Mouse (Mus musculus): ENCODE data around the gene 4933415A04Rik. TPM values are rescaled to one million over a fixed set of nuclear protein-coding genes. Genes with fewer than 3 reads are reported as not detected.

Gene 4933415A04Rik
- total and polyA plus RNA-seq, 3 experiments: not detected

DNA sequence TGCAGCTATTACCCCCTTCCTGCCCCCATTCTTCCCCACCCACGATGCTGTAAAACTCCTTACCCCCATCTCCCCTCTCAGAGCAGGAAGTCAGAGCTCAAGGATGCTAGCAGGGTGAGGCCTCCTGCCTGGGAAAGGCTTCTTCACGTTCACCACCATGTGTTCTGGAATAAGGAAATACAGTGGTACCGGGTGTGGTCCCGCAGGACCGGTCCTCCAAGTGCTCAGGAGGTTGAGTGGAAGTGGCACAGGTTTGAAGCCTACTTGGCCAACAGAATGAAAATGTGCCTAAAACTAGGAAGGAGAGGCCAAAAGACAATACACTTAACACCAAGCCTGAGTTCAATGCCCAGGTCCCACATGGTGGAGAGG lies 23.8 kb downstream of the 4933415A04Rik start (continued):
- no peak for TF ChIP-seq CHD2 (IDR thresholded peaks at IDR 0.05; ENCODE audit: low read length)
- TF ChIP-seq GABPA (IDR thresholded peaks at IDR 0.05; ENCODE audit: low read depth, low read length): no peak

DNA sequence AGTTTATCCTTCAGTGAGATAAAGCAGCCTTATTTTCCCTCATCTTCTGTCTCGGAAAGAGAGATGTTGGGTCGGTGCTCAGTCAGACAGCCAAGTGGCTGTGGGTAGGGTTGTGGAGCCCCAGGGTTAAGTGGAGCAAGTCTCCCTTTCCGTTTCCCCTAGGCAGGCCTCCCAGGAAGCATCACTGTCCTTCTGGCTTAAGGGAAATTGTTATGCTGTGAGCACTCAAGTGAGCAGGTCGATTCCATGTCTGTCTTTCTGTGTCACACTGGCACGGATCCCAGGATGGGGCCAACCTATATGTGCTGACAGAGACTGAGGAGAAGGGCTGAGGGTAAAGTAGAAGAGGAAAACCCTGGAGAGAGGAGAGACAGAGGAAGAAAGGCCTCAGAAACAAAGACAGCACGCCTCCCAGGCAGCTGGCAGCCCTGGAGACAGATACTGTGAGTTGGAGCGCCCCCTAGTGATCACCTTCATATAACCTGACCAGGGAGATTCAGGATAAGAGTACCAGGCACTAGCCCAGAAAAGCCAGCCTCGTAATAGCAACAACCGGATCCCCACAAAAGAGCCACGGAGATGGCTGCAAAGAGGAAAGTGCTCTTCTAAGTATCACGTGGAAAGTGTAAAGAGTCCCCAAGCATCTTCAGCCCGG lies 26.1 kb downstream of the 4933415A04Rik start:
- Histone ChIP-seq H3K9ac (ENCODE audit: control insufficient read depth, low read depth, low read length, poor library complexity, severe bottlenecking) (no peak overlapping the region), H3K79me2 (ENCODE audit: control insufficient read depth, insufficient read depth, low read length, poor library complexity) (no peaks in the 10 kb centered on the region), H3K4me3 (ENCODE audit: control insufficient read depth in 1 of 2, insufficient read depth in 1 of 2, low read depth in 2 of 2, low read length in 2 of 2) (no peak overlapping the region), H3K27me3 (ENCODE audit: control insufficient read depth in 1 of 2, insufficient read depth in 2 of 2, low read length in 2 of 2) (no peaks in the 10 kb centered on the region), H3K27ac (ENCODE audit: control insufficient read depth, low read depth, low read length) (no peak overlapping the region), H3K4me1 (ENCODE audit: control insufficient read depth in 1 of 2, insufficient read depth in 2 of 2, low read length in 2 of 2) (no peaks in the 10 kb centered on the region), H3K9me3 (replicated peaks; ENCODE audit: insufficient read depth, low read length) (no peaks in the 10 kb centered on the region), H3K36me3 (ENCODE audit: control insufficient read depth in 1 of 2, insufficient read depth in 2 of 2, low read length in 2 of 2) (no peaks in the 10 kb centered on the region)
- DNase-seq (ENCODE audit: low read depth, low spot score): peak; percentile 49
- TF ChIP-seq KAT2A (conservative IDR thresholded peaks at IDR 0.05; ENCODE audit: low read depth, low read length) (no peak), EP300 (IDR thresholded peaks at IDR 0.05; ENCODE audit: low read depth in 1 of 2, low read length in 2 of 2) (no peak), MAX (IDR thresholded peaks at IDR 0.05; ENCODE audit: low read length) (no peak), SMC3 (IDR thresholded peaks at IDR 0.05; ENCODE audit: low read depth, low read length) (peak; percentile 31), MXI1 (IDR thresholded peaks at IDR 0.05; ENCODE audit: low read depth, low read length) (no peak), ZC3H11A (IDR thresholded peaks at IDR 0.05; ENCODE audit: low read depth, low read length) (0 out of 2 replicates have a peak, but pooled peaks have one; percentile 6), TCF12 (IDR thresholded peaks at IDR 0.05; ENCODE audit: low read depth, low read length) (no peak), RAD21 (IDR thresholded peaks at IDR 0.05; ENCODE audit: low read depth, low read length) (peak; percentile 37), CTCF (IDR thresholded peaks at IDR 0.05 in 2 of 3, conservative IDR thresholded peaks at IDR 0.05 in 1 of 3; ENCODE audit: control insufficient read depth in 1 of 3, insufficient read depth in 1 of 3, low read depth in 2 of 3, low read length in 3 of 3, poor library complexity in 1 of 3, severe bottlenecking in 1 of 3) (peak; percentile 67 to 79 (median 76)), CHD2 (IDR thresholded peaks at IDR 0.05; ENCODE audit: low read length) (no peak)

- TF ChIP-seq MEF2A (IDR thresholded peaks at IDR 0.05; ENCODE audit: extremely low read depth, insufficient replicate concordance, low read depth, low read length, poor library complexity, severe bottlenecking) (no peak), USF1 (IDR thresholded peaks at IDR 0.05; ENCODE audit: low read depth, low read length) (no peak), ZMIZ1 (IDR thresholded peaks at IDR 0.05; ENCODE audit: low read depth, low read length) (no peak), NRF1 (IDR thresholded peaks at IDR 0.05; ENCODE audit: insufficient read depth, low read depth, low read length, poor library complexity, severe bottlenecking) (no peak), CHD2 (IDR thresholded peaks at IDR 0.05; ENCODE audit: low read length) (no peak), USF2 (IDR thresholded peaks at IDR 0.05; ENCODE audit: borderline replicate concordance in 1 of 2, insufficient read depth in 1 of 2, low read depth in 1 of 2, low read length in 2 of 2) (no peak), MAX (IDR thresholded peaks at IDR 0.05; ENCODE audit: low read length) (no peak), KAT2A (conservative IDR thresholded peaks at IDR 0.05; ENCODE audit: low read depth, low read length) (no peak), NELFE (IDR thresholded peaks at IDR 0.05; ENCODE audit: low read depth, low read length) (no peak), MXI1 (IDR thresholded peaks at IDR 0.05; ENCODE audit: low read depth, low read length) (no peak), MAFK (IDR thresholded peaks at IDR 0.05; ENCODE audit: borderline replicate concordance, low read depth, low read length) (no peak), POLR2AphosphoS5 (IDR thresholded peaks at IDR 0.05; ENCODE audit: borderline replicate concordance, low read depth, low read length) (no peak), MYC (IDR thresholded peaks at IDR 0.05; ENCODE audit: low read depth, low read length) (no peak)
- Histone ChIP-seq H3K9me3 (replicated peaks; ENCODE audit: insufficient read depth, low read length) (no peaks in the 10 kb centered on the region), H3K9ac (ENCODE audit: control insufficient read depth, low read depth, low read length, poor library complexity, severe bottlenecking) (no peak overlapping the region), H3K4me1 (ENCODE audit: control insufficient read depth in 1 of 2, insufficient read depth in 2 of 2, low read length in 2 of 2) (no peaks in the 10 kb centered on the region), H3K79me2 (ENCODE audit: control insufficient read depth, insufficient read depth, low read length, poor library complexity) (no peaks in the 10 kb centered on the region), H3K27ac (ENCODE audit: control insufficient read depth, low read depth, low read length) (no peak overlapping the region), H3K36me3 (ENCODE audit: control insufficient read depth in 1 of 2, insufficient read depth in 2 of 2, low read length in 2 of 2) (no peaks in the 10 kb centered on the region), H3K4me3 (ENCODE audit: control insufficient read depth in 1 of 2, insufficient read depth in 1 of 2, low read depth in 2 of 2, low read length in 2 of 2) (no peak overlapping the region), H3K27me3 (ENCODE audit: control insufficient read depth in 1 of 2, insufficient read depth in 2 of 2, low read length in 2 of 2) (no peaks in the 10 kb centered on the region)
- no peak for DNase-seq (ENCODE audit: low read depth, low spot score)
These were observed 31.1 kb downstream of the 4933415A04Rik start for GRCm38 (mm10) chr11:43617924-43618323.
